Mouse (Mus musculus) T-helper 2 cell (primary cell): ENCODE results near the gene Gm3488.
"Not testable (repeated sequence)": the region's sequence is repeated elsewhere in the genome, so short reads cannot be mapped to it uniquely, and the experiment has no call there.

Source experiments
- in situ Hi-C: fragments of 300-600 bp; cut with MboI, MseI; formaldehyde crosslinking; loops from one replicate; pipeline ENCODE4 v1.15.1; 2025; ENCODE audit warnings: high pct_unique_total_duplicates

Gm3488 gene

GRCm38 (mm10) chr14:5501374-5501773 is at the start of gene Gm3488:
Gene Gm3488 (plus strand): TSS chr14:5501674.
- in situ Hi-C loops: not testable (repeated sequence)

GRCm38 (mm10) chr14:5455367-5455766 is 46.1 kb upstream of the Gm3488 start, which contains the start of gene Gm3194:
Gene Gm3194 (minus strand): TSS chr14:5455467.
- in situ Hi-C loops: not testable (repeated sequence)

GRCm38 (mm10) chr14:5460469-5460868 is 41.0 kb upstream of the Gm3488 start:
- in situ Hi-C loops: not testable (repeated sequence)

- in situ Hi-C loops: not testable (repeated sequence)
Observed at GRCm38 (mm10) chr14:5477730-5478129, 23.7 kb upstream of the Gm3488 start, which contains the start of gene Gm8246. Gene Gm8246 (minus strand): TSS chr14:5477830.

DNA sequence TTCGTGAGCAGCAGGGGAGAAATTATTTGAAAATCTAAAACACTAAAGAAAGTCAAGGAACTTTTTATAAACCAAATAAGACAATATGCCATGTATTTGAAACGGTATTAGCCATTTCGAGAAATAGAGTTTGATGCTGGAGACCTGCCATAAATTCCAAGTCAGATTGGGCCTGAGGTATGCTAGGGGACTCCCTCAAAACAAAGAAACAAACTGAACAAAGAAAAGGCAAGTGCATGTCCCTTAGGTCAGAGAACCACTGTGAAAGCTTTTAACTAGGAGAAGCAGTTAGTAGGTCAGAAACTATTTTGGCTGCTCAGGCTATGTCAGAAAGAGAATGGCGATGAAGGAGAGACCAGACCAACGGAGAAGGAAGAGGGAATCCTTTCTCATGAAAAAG is 17.6 kb upstream of the Gm3488 start, which contains the start of gene Gm3187:
Gene Gm3187 (plus strand): TSS at position 301 of the 400 bp plus-strand sequence.
- in situ Hi-C loops: not testable (repeated sequence)

DNA sequence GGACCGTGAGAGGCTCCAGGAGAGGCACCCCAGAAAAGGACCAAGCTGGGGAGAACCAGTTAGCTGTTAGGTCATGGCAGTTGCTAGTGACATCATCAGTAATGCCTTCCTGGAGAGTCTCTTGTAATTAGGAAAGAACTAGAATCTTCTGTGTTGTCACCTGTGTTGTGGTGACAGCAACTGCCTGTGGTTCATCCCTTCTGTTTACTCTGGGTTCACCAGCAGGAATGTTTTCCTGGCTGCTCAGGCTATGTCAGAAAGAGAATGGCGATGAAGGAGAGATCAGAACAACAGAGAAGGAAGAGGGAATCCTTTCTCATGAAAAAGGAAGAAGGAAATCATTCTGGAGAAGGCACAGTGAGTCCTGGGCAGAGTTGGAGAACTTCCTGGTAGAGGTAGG is 36.7 kb downstream of the Gm3488 start, which contains the start of gene Gm3532:
Gene Gm3532 (plus strand): TSS at position 301 of the 400 bp plus-strand sequence.
- in situ Hi-C loops: not testable (repeated sequence)
